Mouse (Mus musculus) embryonic facial prominence, embryonic 15.5 days (tissue): ENCODE results near the gene Vipas39. TPM values are rescaled to one million over a fixed set of nuclear protein-coding genes. Genes with fewer than 3 reads are reported as not detected.
"Not testable (repeated sequence)": the region's sequence is repeated elsewhere in the genome, so short reads cannot be mapped to it uniquely, and the experiment has no call there.

Source experiments
- ATAC-seq: fragments of 200-750 bp; cut with Nextera tagmentation; 2 replicates; pipeline ENCODE4 v1.8.0; 2017; ENCODE audit warnings: low read depth, moderate TSS enrichment; ENCODE audit not compliant: insufficient number of reproducible peaks, low FRiP score, low TSS enrichment
- H3K27ac ChIP-seq: fragments of 300-500 bp; sonication (generic); replicated peaks from 2 replicates; pipeline ENCODE4 v1.5.1; 2015; ENCODE audit warnings: mild to moderate bottlenecking, inconsistent platforms
- H3K27me3 ChIP-seq: fragments of 300-500 bp; sonication (generic); 2 replicates; pipeline ENCODE4 v1.6.1; 2015; ENCODE audit warnings: inconsistent platforms
- H3K36me3 ChIP-seq: fragments of 300-500 bp; sonication (generic); 2 replicates; pipeline ENCODE4 v1.6.1; 2015; ENCODE audit warnings: mild to moderate bottlenecking, inconsistent platforms
- H3K4me1 ChIP-seq: fragments of 300-500 bp; sonication (generic); 2 replicates; pipeline ENCODE4 v1.6.1; 2015; ENCODE audit warnings: inconsistent platforms
- H3K4me2 ChIP-seq: fragments of 300-500 bp; sonication (generic); replicated peaks from 2 replicates; pipeline ENCODE4 v1.6.1; 2015; ENCODE audit warnings: mild to moderate bottlenecking, inconsistent platforms
- H3K4me3 ChIP-seq: fragments of 300-500 bp; sonication (generic); replicated peaks from 2 replicates; pipeline ENCODE4 v1.5.1; 2015; ENCODE audit warnings: mild to moderate bottlenecking, inconsistent platforms
- H3K9ac ChIP-seq: fragments of 300-500 bp; sonication (generic); 2 replicates; pipeline ENCODE4 v1.6.1; 2015; ENCODE audit warnings: inconsistent platforms
- H3K9me3 ChIP-seq: fragments of 300-500 bp; sonication (generic); replicated peaks from 2 replicates; pipeline ENCODE4 v1.6.1; 2016; ENCODE audit warnings: inconsistent platforms
- WGBS: fragments of 180-500 bp; shearing (Covaris S2); methylation state at CpG from one replicate; pipeline ENCODE4 v1.1.7; 2015; 5-methylcytosine and 5-hydroxymethylcytosine counted together
- polyA plus RNA-seq: library from polyadenylated mRNA; unstranded; fragments of >200 nt; fragmentation: Nextera tagmentation; extraction: Ambion mirVana; gene quantifications from 2 replicates; pipeline ENCODE4 v1.2.1, GENCODE M21; 2015

The Vipas39 gene
- 41.1 and 44.2 TPM in 2 replicates for polyA plus RNA-seq

- Histone ChIP-seq H3K36me3 (peaks cover 49% of the 10 kb centered on the region), H3K27me3 (no peaks in the 10 kb centered on the region), H3K4me2 (peak within 1 kb of the TSS; percentile 82), H3K9ac (peak within 1 kb of the TSS; percentile 84), H3K4me3 (peak within 1 kb of the TSS; percentile 80), H3K9me3 (no peaks in the 10 kb centered on the region), H3K4me1 (peaks cover 14% of the 10 kb centered on the region), H3K27ac (peak within 1 kb of the TSS; percentile 91)
- ATAC-seq = peak; percentile 97
- 0% methylated on average over 31 of the region's 31 CpGs for WGBS
Observed at GRCm38 (mm10) chr12:87266108-87266826, at the start of gene Vipas39, which contains the start of gene Ahsa1. Vipas39 (minus strand) TSS chr12:87266256. Ahsa1 (plus strand) TSS chr12:87266479.

- no peaks in the 10 kb centered on the region for H3K27me3 ChIP-seq
- WGBS = 44% methylated on average over 2 of the region's 2 CpGs
- no peak overlapping the region for H3K4me2 ChIP-seq
- peaks cover 42% of the 10 kb centered on the region for H3K36me3 ChIP-seq
- no peak overlapping the region for H3K4me3 ChIP-seq
- H3K9me3 ChIP-seq = no peaks in the 10 kb centered on the region
- H3K27ac ChIP-seq = no peak overlapping the region
- H3K9ac ChIP-seq = no peak overlapping the region
- no peak for ATAC-seq
- no peaks in the 10 kb centered on the region for H3K4me1 ChIP-seq
Observed at GRCm38 (mm10) chr12:87313098-87313497, 47.0 kb upstream of the Vipas39 start.

GRCm38 (mm10) chr12:87306584-87306844 lies 40.5 kb upstream of the Vipas39 start:
- not testable (repeated sequence) for H3K27me3 ChIP-seq, H3K4me1 ChIP-seq, H3K4me3 ChIP-seq, H3K9me3 ChIP-seq, ATAC-seq, H3K27ac ChIP-seq, H3K9ac ChIP-seq, H3K4me2 ChIP-seq
- WGBS = 43% methylated on average over 4 of the region's 4 CpGs
- H3K36me3 ChIP-seq = peaks cover 19% of the 10 kb centered on the region; the same call in 1 of the 2 replicates

GRCm38 (mm10) chr12:87305767-87306583 lies 39.9 kb upstream of the Vipas39 start:
- Histone ChIP-seq H3K4me3 (no peak overlapping the region), H3K4me2 (no peak overlapping the region), H3K9me3 (no peaks in the 10 kb centered on the region), H3K27ac (no peak overlapping the region), H3K27me3 (no peaks in the 10 kb centered on the region), H3K9ac (no peak overlapping the region), H3K36me3 (peaks cover 19% of the 10 kb centered on the region; the same call in 1 of the 2 replicates), H3K4me1 (no peaks in the 10 kb centered on the region)
- ATAC-seq = no peak
- WGBS = 24% methylated on average over 13 of the region's 13 CpGs

GRCm38 (mm10) chr12:87301189-87301588 lies 35.1 kb upstream of the Vipas39 start:
- Histone ChIP-seq H3K9ac (no peak overlapping the region), H3K27me3 (no peaks in the 10 kb centered on the region), H3K27ac (no peak overlapping the region), H3K9me3 (no peaks in the 10 kb centered on the region), H3K36me3 (no peaks in the 10 kb centered on the region), H3K4me3 (no peak overlapping the region), H3K4me2 (no peak overlapping the region), H3K4me1 (peaks cover 13% of the 10 kb centered on the region)
- 47% methylated on average over 4 of the region's 4 CpGs for WGBS
- ATAC-seq = no peak

- Histone ChIP-seq H3K9ac (0 out of 2 replicates have a peak overlapping the region, but pooled peaks have one; percentile 75), H3K4me2 (peak overlapping the region; percentile 99), H3K27ac (no peak overlapping the region), H3K4me1 (peaks cover 13% of the 10 kb centered on the region), H3K36me3 (no peaks in the 10 kb centered on the region), H3K4me3 (peak overlapping the region; percentile 71), H3K9me3 (no peaks in the 10 kb centered on the region), H3K27me3 (no peaks in the 10 kb centered on the region)
- WGBS = 3% methylated on average over 9 of the region's 9 CpGs
- ATAC-seq = peak; percentile 35; the same call in 1 of the 2 replicates
Observed at GRCm38 (mm10) chr12:87300441-87300690, 34.3 kb upstream of the Vipas39 start.

- peak; percentile 74 for ATAC-seq
- peak within 1 kb of the TSS; percentile 75 for H3K9ac ChIP-seq
- under 1% methylated on average over 82 of the region's 86 CpGs for WGBS
- no peaks in the 10 kb centered on the region for H3K36me3 ChIP-seq
- H3K27ac ChIP-seq = no peak within 1 kb of the TSS
- H3K4me3 ChIP-seq = peak within 1 kb of the TSS; percentile 71
- peaks cover 13% of the 10 kb centered on the region for H3K4me1 ChIP-seq
- peak within 1 kb of the TSS; percentile 99 for H3K4me2 ChIP-seq
- H3K9me3 ChIP-seq = no peaks in the 10 kb centered on the region
- H3K27me3 ChIP-seq = no peaks in the 10 kb centered on the region
Observed at GRCm38 (mm10) chr12:87299657-87300440, 33.8 kb upstream of the Vipas39 start, which contains the start of gene Ism2. Ism2 (minus strand) TSS chr12:87299705.

GRCm38 (mm10) chr12:87299037-87299656 lies 33.1 kb upstream of the Vipas39 start:
- Histone ChIP-seq H3K36me3 (no peaks in the 10 kb centered on the region), H3K27me3 (no peaks in the 10 kb centered on the region), H3K4me3 (peak overlapping the region; percentile 71), H3K27ac (no peak overlapping the region), H3K9me3 (no peaks in the 10 kb centered on the region), H3K9ac (peak overlapping the region; percentile 75), H3K4me2 (peak overlapping the region; percentile 99), H3K4me1 (peaks cover 13% of the 10 kb centered on the region)
- ATAC-seq = no peak; the same call in 1 of the 2 replicates
- 7% methylated on average over 29 of the region's 29 CpGs for WGBS

GRCm38 (mm10) chr12:87293934-87294333 lies 27.9 kb upstream of the Vipas39 start:
- 63% methylated on average over 6 of the region's 6 CpGs for WGBS
- H3K4me1 ChIP-seq = 0 out of 2 replicates have a peak, but pooled peaks cover under 1% of the 10 kb centered on the region
- no peaks in the 10 kb centered on the region for H3K27me3 ChIP-seq
- no peak for ATAC-seq
- no peak overlapping the region for H3K4me3 ChIP-seq
- H3K4me2 ChIP-seq = no peak overlapping the region
- no peaks in the 10 kb centered on the region for H3K36me3 ChIP-seq
- no peaks in the 10 kb centered on the region for H3K9me3 ChIP-seq
- no peak overlapping the region for H3K27ac ChIP-seq
- H3K9ac ChIP-seq = no peak overlapping the region

- Histone ChIP-seq H3K4me3 (no peak overlapping the region), H3K9ac (no peak overlapping the region), H3K4me1 (no peaks in the 10 kb centered on the region), H3K4me2 (no peak overlapping the region), H3K27me3 (no peaks in the 10 kb centered on the region), H3K9me3 (no peaks in the 10 kb centered on the region), H3K27ac (no peak overlapping the region), H3K36me3 (no peaks in the 10 kb centered on the region)
- 89% methylated on average over 5 of the region's 5 CpGs for WGBS
- no peak for ATAC-seq
Observed at GRCm38 (mm10) chr12:87289100-87289499, 23.0 kb upstream of the Vipas39 start.

GRCm38 (mm10) chr12:87284726-87285125 lies 18.7 kb upstream of the Vipas39 start:
- Histone ChIP-seq H3K4me3 (no peak overlapping the region), H3K9ac (no peak overlapping the region), H3K27ac (no peak overlapping the region), H3K4me1 (no peaks in the 10 kb centered on the region), H3K9me3 (no peaks in the 10 kb centered on the region), H3K36me3 (no peaks in the 10 kb centered on the region), H3K4me2 (no peak overlapping the region), H3K27me3 (no peaks in the 10 kb centered on the region)
- 81% methylated on average over 5 of the region's 5 CpGs for WGBS
- no peak for ATAC-seq
